Mouse (Mus musculus): ENCODE measurements around the gene Soat1. TPM values are rescaled to one million over a fixed set of nuclear protein-coding genes. Genes with fewer than 3 reads are reported as not detected.
A peak's percentile ranks its signal among the peaks of the same experiment; 100 is the strongest.

The Soat1 gene
- total and polyA plus RNA-seq, 3 experiments: 51.0 to 257 (median 244) TPM

DNA sequence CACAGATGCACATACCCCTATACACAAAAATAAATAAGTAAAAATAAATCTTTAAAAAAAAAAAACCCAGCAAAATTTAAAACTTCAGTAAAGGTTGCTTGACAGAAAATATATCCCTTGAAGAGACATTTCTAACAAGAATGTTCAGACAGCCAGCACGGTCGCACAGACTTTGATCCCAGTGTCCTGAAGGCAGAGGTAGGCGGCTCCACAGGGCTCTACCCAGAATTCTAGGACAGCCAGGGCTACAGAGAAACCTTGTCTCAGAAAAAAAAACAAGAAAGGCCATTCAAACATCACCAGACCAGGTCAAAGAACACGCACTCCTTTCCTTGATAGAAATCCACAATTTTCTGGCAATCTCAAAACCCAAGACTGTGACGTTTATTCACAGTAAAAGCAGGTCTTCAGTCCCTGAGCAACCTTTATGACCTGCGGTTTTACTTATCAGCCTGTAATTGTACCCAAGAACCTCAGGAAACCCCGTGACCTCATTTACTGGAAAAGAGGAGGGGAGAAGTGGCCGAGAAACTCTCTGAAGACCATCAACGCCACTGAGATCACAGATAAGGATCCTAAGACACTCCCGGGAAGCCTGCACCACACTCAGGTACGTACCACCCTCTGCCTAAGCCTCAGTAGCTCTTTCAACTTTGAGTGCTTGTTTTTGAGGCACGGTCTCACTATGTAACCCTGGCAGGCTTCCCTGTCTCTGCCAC lies 11.7 kb downstream of the Soat1 start:
- peaks cover 53% of the 10 kb centered on the region for H3K36me3 ChIP-seq (replicated peaks)
- ATAC-seq (ENCODE audit: extremely low read depth, insufficient number of reproducible peaks, low FRiP score, poor library complexity, severe bottlenecking) (peak; percentile 86), DNase-seq (ENCODE audit: low spot score) (no peak)
- H3K4me1 ChIP-seq (ENCODE audit: insufficient read depth, low read depth, low read length): peaks cover 37% of the 10 kb centered on the region
- TF ChIP-seq GATA1 (IDR thresholded peaks at IDR 0.05; ENCODE audit: borderline replicate concordance, low read length): no peak
- TF ChIP-seq GATA2 (IDR thresholded peaks at IDR 0.05; ENCODE audit: borderline replicate concordance, low read depth, low read length): no peak
- TF ChIP-seq TAL1 (conservative IDR thresholded peaks at IDR 0.05; ENCODE audit: low read depth, low read length): no peak
- no peak for TF ChIP-seq CTCF (IDR thresholded peaks at IDR 0.05; ENCODE audit: low read depth, low read length)
- TF ChIP-seq POLR2AphosphoS5 (IDR thresholded peaks at IDR 0.05; ENCODE audit: insufficient replicate concordance, low read depth, low read length): no peak
- H3K4me3 ChIP-seq (ENCODE audit: low read depth, low read length): no peak overlapping the region; the same call in 1 of the 2 replicates
- H3K27me3 ChIP-seq (ENCODE audit: insufficient read depth, low read length): no peaks in the 10 kb centered on the region
- no peaks in the 10 kb centered on the region for H3K9me3 ChIP-seq (replicated peaks)

DNA sequence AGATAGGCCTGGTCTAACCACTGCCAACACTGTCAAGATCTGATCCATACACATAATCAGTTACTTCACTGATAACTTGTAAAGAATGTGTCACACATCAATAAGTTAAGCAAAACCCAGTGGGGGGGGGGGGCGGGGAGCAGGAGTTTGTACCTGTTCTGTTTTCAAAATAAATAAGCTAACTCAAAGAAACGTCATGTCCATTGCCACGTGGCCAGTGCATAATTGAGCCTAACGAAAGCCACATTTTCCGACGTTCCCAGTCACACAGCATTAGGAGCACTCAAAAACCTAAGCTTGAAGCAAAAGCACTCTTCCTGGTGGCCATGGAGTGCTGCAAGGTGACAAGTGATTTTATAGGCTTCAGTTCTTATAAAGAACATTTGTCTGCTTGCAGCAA lies 13.1 kb downstream of the Soat1 start:
- no peak for DNase-seq (ENCODE audit: low spot score)
- peaks cover 41% of the 10 kb centered on the region for H3K4me1 ChIP-seq (ENCODE audit: insufficient read depth, low read depth, low read length)
- TF ChIP-seq GATA1 (IDR thresholded peaks at IDR 0.05; ENCODE audit: borderline replicate concordance, low read length) (no peak), CTCF (IDR thresholded peaks at IDR 0.05; ENCODE audit: low read depth, low read length) (no peak), TAL1 (conservative IDR thresholded peaks at IDR 0.05; ENCODE audit: low read depth, low read length) (no peak), GATA2 (IDR thresholded peaks at IDR 0.05; ENCODE audit: borderline replicate concordance, low read depth, low read length) (no peak), POLR2AphosphoS5 (IDR thresholded peaks at IDR 0.05; ENCODE audit: insufficient replicate concordance, low read depth, low read length) (no peak)
- ATAC-seq (ENCODE audit: extremely low read depth, insufficient number of reproducible peaks, low FRiP score, poor library complexity, severe bottlenecking): no peak
- H3K4me3 ChIP-seq (ENCODE audit: low read depth, low read length): no peak overlapping the region
- no peaks in the 10 kb centered on the region for H3K9me3 ChIP-seq (replicated peaks)
- peaks cover 53% of the 10 kb centered on the region for H3K36me3 ChIP-seq (replicated peaks)
- no peaks in the 10 kb centered on the region for H3K27me3 ChIP-seq (ENCODE audit: insufficient read depth, low read length)

DNA sequence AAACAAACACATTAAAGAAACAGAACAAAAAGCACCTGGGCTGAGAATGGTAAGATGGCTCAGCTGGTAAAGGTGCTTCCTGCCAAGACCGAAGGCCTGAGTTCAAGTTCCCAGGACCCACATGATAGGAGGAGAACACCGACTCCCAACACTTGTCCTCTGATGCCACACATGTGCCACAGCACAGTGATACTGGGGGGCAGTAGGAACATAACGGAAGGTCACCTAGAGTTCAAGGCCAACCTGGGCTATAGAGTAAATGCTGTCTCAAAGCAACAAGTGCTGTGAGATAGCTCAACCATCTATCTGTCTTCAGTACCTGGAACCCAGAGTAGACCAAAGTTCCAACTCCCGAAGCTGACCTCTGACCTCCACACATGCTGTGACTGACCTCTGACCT lies 13.9 kb downstream of the Soat1 start:
- TF ChIP-seq GATA2 (IDR thresholded peaks at IDR 0.05; ENCODE audit: borderline replicate concordance, low read depth, low read length) (no peak), CTCF (IDR thresholded peaks at IDR 0.05; ENCODE audit: low read depth, low read length) (no peak), POLR2AphosphoS5 (IDR thresholded peaks at IDR 0.05; ENCODE audit: insufficient replicate concordance, low read depth, low read length) (no peak), GATA1 (IDR thresholded peaks at IDR 0.05; ENCODE audit: borderline replicate concordance, low read length) (no peak)
- H3K9me3 ChIP-seq (replicated peaks): no peaks in the 10 kb centered on the region
- no peak for DNase-seq (ENCODE audit: low spot score)

GRCm38 (mm10) chr1:156459690-156460089 lies 14.4 kb downstream of the Soat1 start:
- no peak for DNase-seq (ENCODE audit: low spot score)
- H3K4me3 ChIP-seq (ENCODE audit: low read depth, low read length): no peak overlapping the region
- H3K27me3 ChIP-seq (ENCODE audit: insufficient read depth, low read length): no peaks in the 10 kb centered on the region
- peaks cover 46% of the 10 kb centered on the region for H3K4me1 ChIP-seq (ENCODE audit: insufficient read depth, low read depth, low read length)
- H3K36me3 ChIP-seq (replicated peaks): peaks cover 57% of the 10 kb centered on the region
- TF ChIP-seq CTCF (IDR thresholded peaks at IDR 0.05; ENCODE audit: low read depth, low read length) (no peak), GATA1 (IDR thresholded peaks at IDR 0.05; ENCODE audit: borderline replicate concordance, low read length) (no peak), POLR2AphosphoS5 (IDR thresholded peaks at IDR 0.05; ENCODE audit: insufficient replicate concordance, low read depth, low read length) (no peak)
- no peak for ATAC-seq (ENCODE audit: extremely low read depth, insufficient number of reproducible peaks, low FRiP score, poor library complexity, severe bottlenecking)
- no peaks in the 10 kb centered on the region for H3K9me3 ChIP-seq (replicated peaks)

More for the DNA sequence above, 13.9 kb downstream of the Soat1 start:
- peaks cover 55% of the 10 kb centered on the region for H3K36me3 ChIP-seq (replicated peaks)
- peaks cover 42% of the 10 kb centered on the region for H3K4me1 ChIP-seq (ENCODE audit: insufficient read depth, low read depth, low read length)
- H3K27me3 ChIP-seq (ENCODE audit: insufficient read depth, low read length): no peaks in the 10 kb centered on the region
- H3K4me3 ChIP-seq (ENCODE audit: low read depth, low read length): no peak overlapping the region
- no peak for ATAC-seq (ENCODE audit: extremely low read depth, insufficient number of reproducible peaks, low FRiP score, poor library complexity, severe bottlenecking)

GRCm38 (mm10) chr1:156458391-156459060 lies 15.6 kb downstream of the Soat1 start:
- Histone ChIP-seq H3K27me3 (ENCODE audit: insufficient read depth, low read length) (no peaks in the 10 kb centered on the region), H3K4me1 (ENCODE audit: insufficient read depth, low read depth, low read length) (peaks cover 44% of the 10 kb centered on the region), H3K9me3 (replicated peaks) (no peaks in the 10 kb centered on the region), H3K36me3 (replicated peaks) (peaks cover 63% of the 10 kb centered on the region), H3K4me3 (ENCODE audit: low read depth, low read length) (no peak overlapping the region)
- DNase-seq (ENCODE audit: low spot score): no peak
- no peak for ATAC-seq (ENCODE audit: extremely low read depth, insufficient number of reproducible peaks, low FRiP score, poor library complexity, severe bottlenecking)
- TF ChIP-seq GATA1 (IDR thresholded peaks at IDR 0.05; ENCODE audit: borderline replicate concordance, low read length) (no peak), TAL1 (conservative IDR thresholded peaks at IDR 0.05; ENCODE audit: low read depth, low read length) (no peak), CTCF (IDR thresholded peaks at IDR 0.05; ENCODE audit: low read depth, low read length) (no peak), GATA2 (IDR thresholded peaks at IDR 0.05; ENCODE audit: borderline replicate concordance, low read depth, low read length) (no peak), POLR2AphosphoS5 (IDR thresholded peaks at IDR 0.05; ENCODE audit: insufficient replicate concordance, low read depth, low read length) (no peak)

- no peak for ATAC-seq (ENCODE audit: extremely low read depth, insufficient number of reproducible peaks, low FRiP score, poor library complexity, severe bottlenecking)
- no peak for DNase-seq (ENCODE audit: low spot score)
- TF ChIP-seq GATA1 (IDR thresholded peaks at IDR 0.05; ENCODE audit: borderline replicate concordance, low read length): no peak
- no peak for TF ChIP-seq TAL1 (conservative IDR thresholded peaks at IDR 0.05; ENCODE audit: low read depth, low read length)
- TF ChIP-seq GATA2 (IDR thresholded peaks at IDR 0.05; ENCODE audit: borderline replicate concordance, low read depth, low read length): no peak
- TF ChIP-seq CTCF (IDR thresholded peaks at IDR 0.05; ENCODE audit: low read depth, low read length): no peak
- TF ChIP-seq POLR2AphosphoS5 (IDR thresholded peaks at IDR 0.05; ENCODE audit: insufficient replicate concordance, low read depth, low read length): no peak
- Histone ChIP-seq H3K4me3 (ENCODE audit: low read depth, low read length) (no peak overlapping the region), H3K27me3 (ENCODE audit: insufficient read depth, low read length) (no peaks in the 10 kb centered on the region), H3K36me3 (replicated peaks) (peaks cover 72% of the 10 kb centered on the region), H3K9me3 (replicated peaks) (no peaks in the 10 kb centered on the region), H3K4me1 (ENCODE audit: insufficient read depth, low read depth, low read length) (peaks cover 18% of the 10 kb centered on the region)
Measured at GRCm38 (mm10) chr1:156455005-156455758, 18.9 kb downstream of the Soat1 start.
